Mouse (Mus musculus): Measurements from ENCODE around the gene Scamp1.

DNA sequence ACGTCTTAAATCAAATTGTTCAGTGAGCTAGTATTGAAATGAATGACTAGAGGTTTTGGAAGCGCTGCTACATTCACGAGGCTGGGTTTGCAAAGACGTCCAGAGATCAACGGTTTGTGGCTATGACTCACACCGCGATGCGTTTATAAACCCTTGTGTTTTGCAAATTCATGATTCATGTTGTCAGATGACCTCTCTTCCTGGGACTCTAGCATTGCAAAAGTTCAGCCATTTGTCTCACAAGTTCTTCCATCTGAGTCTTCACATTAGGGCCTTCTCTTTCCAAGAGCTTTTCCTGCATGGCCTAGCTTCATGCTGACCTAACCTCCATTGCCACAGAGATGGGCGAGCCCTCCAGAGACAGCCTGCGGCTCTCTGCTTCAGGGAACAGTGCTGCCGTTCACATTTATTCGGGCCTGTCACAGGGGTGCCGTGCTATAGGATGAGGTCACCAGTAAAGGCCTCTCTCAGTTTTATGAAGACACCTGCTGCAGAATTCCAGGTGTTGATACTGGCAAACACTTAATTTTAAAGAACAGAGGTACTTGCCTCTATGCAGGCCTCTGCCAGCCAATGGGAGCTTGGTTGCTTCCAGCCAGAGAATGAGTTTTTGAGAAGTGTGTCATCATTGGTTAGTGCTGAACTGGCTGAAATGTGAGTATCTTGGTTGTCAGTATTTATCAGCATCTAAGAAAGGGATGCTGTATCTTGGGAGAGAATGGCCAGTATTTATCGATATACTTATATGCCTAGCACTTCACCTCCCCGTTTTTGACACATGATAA is 131.0 kb downstream of the Scamp1 start:
- TF ChIP-seq CHD2 (IDR thresholded peaks at IDR 0.05; ENCODE audit: low read depth, low read length): no peak
- no peak for TF ChIP-seq MAFK (IDR thresholded peaks at IDR 0.05; ENCODE audit: insufficient read depth, low read depth, low read length)
- no peak for TF ChIP-seq ZC3H11A (IDR thresholded peaks at IDR 0.05; ENCODE audit: borderline replicate concordance, low read depth, low read length)
- TF ChIP-seq HCFC1 (IDR thresholded peaks at IDR 0.05; ENCODE audit: borderline replicate concordance, insufficient read depth, low read length): no peak
